Mouse (Mus musculus): Measurements from ENCODE around the gene Tyk2. TPM values are rescaled to one million over a fixed set of nuclear protein-coding genes. Genes with fewer than 3 reads are reported as not detected.
A peak's percentile ranks its signal among the peaks of the same experiment; 100 is the strongest.

The Tyk2 gene
- total RNA-seq, 1 experiment = 16.8 TPM

DNA sequence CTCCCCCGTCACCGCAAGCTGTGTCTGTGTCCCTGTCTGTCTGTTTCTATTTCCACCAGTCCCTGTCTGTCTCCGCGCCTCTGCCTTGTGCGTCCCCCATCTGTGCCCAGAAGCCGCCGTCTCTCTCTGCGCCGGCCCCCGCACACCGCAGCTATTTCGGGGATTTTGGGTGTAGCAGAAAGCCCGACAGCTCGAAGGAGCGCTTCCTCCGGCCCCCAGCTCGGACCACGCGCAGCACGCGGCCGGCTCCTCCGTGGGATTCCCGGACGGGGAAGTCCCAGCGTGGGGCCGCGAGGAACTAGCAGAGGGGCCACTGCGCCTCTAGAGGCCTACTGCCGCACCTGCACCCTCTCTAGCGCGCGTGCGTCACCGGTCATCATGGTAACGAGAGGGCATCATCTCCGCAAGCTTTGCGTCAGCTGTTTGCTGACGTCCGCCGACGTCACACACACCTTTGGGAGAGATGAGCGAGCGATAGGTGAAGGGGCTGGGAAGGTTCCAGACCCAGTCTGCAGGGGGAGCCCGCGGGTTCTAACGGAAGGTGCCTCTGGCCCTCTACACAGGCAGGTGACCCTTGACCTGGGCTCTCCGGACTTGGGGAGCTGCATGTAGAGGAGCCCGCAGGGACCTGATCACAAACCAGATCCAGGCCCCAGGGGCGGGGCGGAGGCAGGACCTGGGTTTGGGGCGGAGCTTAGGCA, 30.3 kb upstream of the Tyk2 start:
- DNase-seq (ENCODE audit: low read depth, low spot score) = peak; percentile 94
- H3K4me1 ChIP-seq (ENCODE audit: control insufficient read depth in 2 of 2, insufficient read depth in 2 of 2, low read length in 2 of 2, poor library complexity in 1 of 2) = peaks cover 0 to 5% of the 10 kb centered on the region in 2 experiments; a peak in 2 of 4 replicates
- TF ChIP-seq HCFC1 (IDR thresholded peaks at IDR 0.05; ENCODE audit: borderline replicate concordance, insufficient read depth, low read length) (no peak), CHD2 (IDR thresholded peaks at IDR 0.05; ENCODE audit: low read depth, low read length) (no peak), MAFK (IDR thresholded peaks at IDR 0.05; ENCODE audit: insufficient read depth, low read depth, low read length) (no peak), ZC3H11A (IDR thresholded peaks at IDR 0.05; ENCODE audit: borderline replicate concordance, low read depth, low read length) (no peak), ZNF384 (IDR thresholded peaks at IDR 0.05; ENCODE audit: low read depth, low read length) (no peak)
- in situ Hi-C loops (cut with MboI; ENCODE audit: low sequenced_read_pairs in 2 of 2, unreplicated experiment in 2 of 2) = no loop called here
- peak overlapping the region; percentile 78 for H3K9ac ChIP-seq (ENCODE audit: insufficient read depth, low read depth, low read length, poor library complexity, severe bottlenecking)
- H3K9me3 ChIP-seq (ENCODE audit: control insufficient read depth, insufficient read depth, low read depth, low read length) = no peaks in the 10 kb centered on the region
- H3K27ac ChIP-seq (ENCODE audit: insufficient read depth, low read depth, low read length, poor library complexity, severe bottlenecking) = 0 out of 2 replicates have a peak overlapping the region, but pooled peaks have one; percentile 1
- H3K4me3 ChIP-seq (ENCODE audit: insufficient read depth in 1 of 2, low read depth in 1 of 2, low read length in 2 of 2, poor library complexity in 1 of 2, severe bottlenecking in 1 of 2) = peak overlapping the region; percentile 75 to 82
- H3K36me3 ChIP-seq (ENCODE audit: control insufficient read depth, insufficient read depth, low read length, poor library complexity, severe bottlenecking) = no peaks in the 10 kb centered on the region

GRCm38 (mm10) chr9:21154787-21155186, 23.7 kb upstream of the Tyk2 start:
- peaks cover 0 to 4% of the 10 kb centered on the region in 2 experiments; a peak in 2 of 4 replicates for H3K4me1 ChIP-seq (ENCODE audit: control insufficient read depth in 2 of 2, insufficient read depth in 2 of 2, low read length in 2 of 2, poor library complexity in 1 of 2)
- no peaks in the 10 kb centered on the region for H3K36me3 ChIP-seq (ENCODE audit: control insufficient read depth, insufficient read depth, low read length, poor library complexity, severe bottlenecking)
- no peak overlapping the region for H3K4me3 ChIP-seq (ENCODE audit: insufficient read depth in 1 of 2, low read depth in 1 of 2, low read length in 2 of 2, poor library complexity in 1 of 2, severe bottlenecking in 1 of 2)
- no peaks in the 10 kb centered on the region for H3K9me3 ChIP-seq (ENCODE audit: control insufficient read depth, insufficient read depth, low read depth, low read length)
- in situ Hi-C loops (cut with MboI; ENCODE audit: low sequenced_read_pairs in 2 of 2, unreplicated experiment in 2 of 2) = no loop called here
- DNase-seq (ENCODE audit: low read depth, low spot score) = no peak
- H3K9ac ChIP-seq (ENCODE audit: insufficient read depth, low read depth, low read length, poor library complexity, severe bottlenecking) = no peak overlapping the region
- H3K27ac ChIP-seq (ENCODE audit: insufficient read depth, low read depth, low read length, poor library complexity, severe bottlenecking) = no peak overlapping the region
- TF ChIP-seq MAFK (IDR thresholded peaks at IDR 0.05; ENCODE audit: insufficient read depth, low read depth, low read length) (no peak), ZC3H11A (IDR thresholded peaks at IDR 0.05; ENCODE audit: borderline replicate concordance, low read depth, low read length) (no peak), ZNF384 (IDR thresholded peaks at IDR 0.05; ENCODE audit: low read depth, low read length) (no peak), HCFC1 (IDR thresholded peaks at IDR 0.05; ENCODE audit: borderline replicate concordance, insufficient read depth, low read length) (no peak), CHD2 (IDR thresholded peaks at IDR 0.05; ENCODE audit: low read depth, low read length) (no peak)

DNA sequence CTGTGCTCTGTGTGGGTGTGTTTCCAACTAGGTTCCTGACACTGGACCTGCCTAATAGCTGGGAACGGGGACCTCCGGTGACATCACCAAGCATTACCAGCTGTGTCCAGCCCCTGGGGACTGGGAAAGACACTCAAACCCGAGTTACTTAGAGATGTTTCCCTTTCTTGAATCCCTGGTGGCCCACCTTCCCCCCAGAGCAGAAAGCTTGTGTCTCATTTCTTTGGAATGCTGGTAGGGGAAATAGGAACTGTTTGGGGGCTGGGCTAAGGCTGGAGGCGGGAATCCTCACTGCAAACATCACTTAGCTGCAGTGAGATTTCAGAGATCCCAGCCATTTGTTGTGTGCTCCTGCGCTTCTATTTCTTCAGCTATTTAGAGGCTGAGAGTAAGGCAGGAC, 22.8 kb upstream of the Tyk2 start:
- DNase-seq (ENCODE audit: low read depth, low spot score) = no peak
- in situ Hi-C loops (cut with MboI; ENCODE audit: low sequenced_read_pairs in 2 of 2, unreplicated experiment in 2 of 2) = no loop called here
- Histone ChIP-seq H3K9ac (ENCODE audit: insufficient read depth, low read depth, low read length, poor library complexity, severe bottlenecking) (peak overlapping the region; percentile 18; the same call in 1 of the 2 replicates), H3K27ac (ENCODE audit: insufficient read depth, low read depth, low read length, poor library complexity, severe bottlenecking) (no peak overlapping the region), H3K9me3 (ENCODE audit: control insufficient read depth, insufficient read depth, low read depth, low read length) (no peaks in the 10 kb centered on the region), H3K4me3 (ENCODE audit: insufficient read depth in 1 of 2, low read depth in 1 of 2, low read length in 2 of 2, poor library complexity in 1 of 2, severe bottlenecking in 1 of 2) (peak overlapping the region; percentile 9 to 49; a peak in 2 of 4 replicates), H3K4me1 (ENCODE audit: control insufficient read depth in 2 of 2, insufficient read depth in 2 of 2, low read length in 2 of 2, poor library complexity in 1 of 2) (peaks cover 0 to 8% of the 10 kb centered on the region in 2 experiments; a peak in 2 of 4 replicates), H3K36me3 (ENCODE audit: control insufficient read depth, insufficient read depth, low read length, poor library complexity, severe bottlenecking) (no peaks in the 10 kb centered on the region)
- no peak for TF ChIP-seq ZNF384 (IDR thresholded peaks at IDR 0.05; ENCODE audit: low read depth, low read length)
- TF ChIP-seq MAFK (IDR thresholded peaks at IDR 0.05; ENCODE audit: insufficient read depth, low read depth, low read length) = no peak
- TF ChIP-seq CHD2 (IDR thresholded peaks at IDR 0.05; ENCODE audit: low read depth, low read length) = no peak
- no peak for TF ChIP-seq HCFC1 (IDR thresholded peaks at IDR 0.05; ENCODE audit: borderline replicate concordance, insufficient read depth, low read length)
- TF ChIP-seq ZC3H11A (IDR thresholded peaks at IDR 0.05; ENCODE audit: borderline replicate concordance, low read depth, low read length) = no peak

- Histone ChIP-seq H3K4me3 (ENCODE audit: insufficient read depth in 1 of 2, low read depth in 1 of 2, low read length in 2 of 2, poor library complexity in 1 of 2, severe bottlenecking in 1 of 2) (peak overlapping the region; percentile 9 to 49; a peak in 3 of 4 replicates), H3K36me3 (ENCODE audit: control insufficient read depth, insufficient read depth, low read length, poor library complexity, severe bottlenecking) (no peaks in the 10 kb centered on the region), H3K27ac (ENCODE audit: insufficient read depth, low read depth, low read length, poor library complexity, severe bottlenecking) (no peak overlapping the region), H3K4me1 (ENCODE audit: control insufficient read depth in 2 of 2, insufficient read depth in 2 of 2, low read length in 2 of 2, poor library complexity in 1 of 2) (peaks cover 0 to 8% of the 10 kb centered on the region in 2 experiments; a peak in 2 of 4 replicates), H3K9me3 (ENCODE audit: control insufficient read depth, insufficient read depth, low read depth, low read length) (no peaks in the 10 kb centered on the region), H3K9ac (ENCODE audit: insufficient read depth, low read depth, low read length, poor library complexity, severe bottlenecking) (no peak overlapping the region; the same call in 1 of the 2 replicates)
- DNase-seq (ENCODE audit: low read depth, low spot score) = no peak
- in situ Hi-C loops (cut with MboI; ENCODE audit: low sequenced_read_pairs in 2 of 2, unreplicated experiment in 2 of 2) = no loop called here
- TF ChIP-seq ZC3H11A (IDR thresholded peaks at IDR 0.05; ENCODE audit: borderline replicate concordance, low read depth, low read length) (no peak), HCFC1 (IDR thresholded peaks at IDR 0.05; ENCODE audit: borderline replicate concordance, insufficient read depth, low read length) (no peak), CHD2 (IDR thresholded peaks at IDR 0.05; ENCODE audit: low read depth, low read length) (no peak), ZNF384 (IDR thresholded peaks at IDR 0.05; ENCODE audit: low read depth, low read length) (no peak), MAFK (IDR thresholded peaks at IDR 0.05; ENCODE audit: insufficient read depth, low read depth, low read length) (no peak)
Measured at GRCm38 (mm10) chr9:21153331-21153730, 22.3 kb upstream of the Tyk2 start.
